In genomic region chr7:120285286-120285685, GRCm38 (mm10) we compare ENCODE assay signal across 24 mouse cellular contexts. TPM values are rescaled to one million over a fixed set of nuclear protein-coding genes. Genes with fewer than 3 reads are reported as not detected.
DNase-seq lines count a peak whose midpoint lies in the region; ATAC-seq lines count a peak whose summit lies in the region.
"Had no signal": no experiment of that assay in that cellular context is flagged by ENCODE, and none has a peak within 500 bp of the region (broad histone marks: within the 10 kb centered on the region; RNA-seq: fewer than 3 reads in every experiment).

No protein-coding gene starts in this region.

- no peaks in the 10 kb centered on the region for H3K9me3 ChIP-seq in kidney, embryonic 15.5 days (replicated peaks)
- H3K9me3 ChIP-seq: forebrain, embryonic 13.5 days; midbrain, embryonic 13.5 days; neural tube, embryonic 13.5 days had no signal

- H3K4me3 ChIP-seq in kidney, embryonic 15.5 days (replicated peaks), result no peak overlapping the region
- H3K4me3 ChIP-seq: forebrain, embryonic 13.5 days; heart, adult 2 months; midbrain, embryonic 13.5 days; neural tube, embryonic 13.5 days had no signal

- ATAC-seq in kidney, embryonic 15.5 days (replicated peaks; ENCODE audit: low FRiP score), result no peak
- ATAC-seq: forebrain, embryonic 13.5 days; hindbrain, embryonic 16.5 days; lung, postnatal 0 days; midbrain, embryonic 13.5 days had no signal

- H3K27me3 ChIP-seq in kidney, embryonic 15.5 days, result no peaks in the 10 kb centered on the region
- H3K27me3 ChIP-seq: forebrain, embryonic 13.5 days; midbrain, embryonic 13.5 days; neural tube, embryonic 13.5 days had no signal

- H3K4me2 ChIP-seq in kidney, embryonic 15.5 days, result no peak overlapping the region
- H3K4me2 ChIP-seq: forebrain, embryonic 13.5 days; midbrain, embryonic 13.5 days; neural tube, embryonic 13.5 days had no signal

- WGBS in kidney, embryonic 15.5 days, result 53% methylated on average over 3 of the region's 3 CpGs

- H3K9ac ChIP-seq in kidney, embryonic 15.5 days, result no peak overlapping the region
- H3K9ac ChIP-seq: forebrain, embryonic 13.5 days; midbrain, embryonic 13.5 days; neural tube, embryonic 13.5 days had no signal

- no peak overlapping the region for H3K27ac ChIP-seq in kidney, embryonic 15.5 days
- H3K27ac ChIP-seq: forebrain, embryonic 13.5 days; heart, adult 2 months; kidney, postnatal 0 days; midbrain, embryonic 13.5 days; neural tube, embryonic 13.5 days had no signal

- no peaks in the 10 kb centered on the region for H3K36me3 ChIP-seq in kidney, embryonic 15.5 days
- H3K36me3 ChIP-seq: midbrain, embryonic 13.5 days; neural tube, embryonic 13.5 days had no signal

- DNase-seq in kidney, adult 18-20 months, result peak; percentile 21
- DNase-seq in urinary bladder, postnatal 14 days (ENCODE audit: low spot score), result peak; percentile 24
- DNase-seq in urinary bladder, adult 2 months (ENCODE audit: low spot score), result no peak
- peak; percentile 32 for DNase-seq in kidney, adult 9 months
- no peak for DNase-seq in adipocyte (ENCODE audit: low spot score)
- no peak for DNase-seq in layer of hippocampus, adult 11-12 months (ENCODE audit: low spot score)
- DNase-seq: cerebellum, adult 18-20 months; gastrocnemius, postnatal 14 days; heart, adult 2 months; heart, postnatal 36 days; thymus, postnatal 4 days had no signal

- H3K4me1 ChIP-seq in kidney, embryonic 15.5 days, result no peaks in the 10 kb centered on the region
- H3K4me1 ChIP-seq: forebrain, embryonic 13.5 days; midbrain, embryonic 13.5 days; neural tube, embryonic 13.5 days had no signal

RNA-seq across cellular contexts. Expression of gene Abca15, which starts 43.2 kb away (rescaled TPM):
- not detected in 2 replicates for polyA plus RNA-seq in kidney, embryonic 15.5 days (2015; fragmentation: Nextera tagmentation; extraction: Ambion mirVana)
- not detected in 2 replicates for polyA plus RNA-seq in urinary bladder, adult 2 months (2012; rRNA removed)
- polyA plus RNA-seq: C2C12; cortical plate, adult 2 months; embryonic facial prominence, embryonic 11.5 days; forebrain, embryonic 13.5 days; heart, adult 2 months; heart, embryonic 14.5 days; hindbrain, embryonic 16.5 days; kidney, postnatal 0 days; limb, embryonic 14.5 days; liver, embryonic 16.5 days; lung, postnatal 0 days; midbrain, embryonic 13.5 days; neural tube, embryonic 13.5 days had no signal

Comparison
In these comparisons a context has a peak if more than half of its experiments do, and no peak if none do; other contexts are left out.
1. DNase-seq: peak in kidney, adult 18-20 months (single experiment), urinary bladder, postnatal 14 days (single experiment) and kidney, adult 9 months (single experiment); none in urinary bladder, adult 2 months (single experiment), adipocyte (single experiment) and layer of hippocampus, adult 11-12 months (single experiment).